Mouse (Mus musculus): ENCODE measurements around the gene Noct.
"Not testable (repeated sequence)": the region's sequence is repeated elsewhere in the genome, so short reads cannot be mapped to it uniquely, and the experiment has no call there.

Gene Noct

GRCm38 (mm10) chr3:51224363-51225225 is at the start of gene Noct:
Noct (plus strand) TSS chr3:51224447.
- peak; percentile 93 for DNase-seq (ENCODE audit: low read depth)

GRCm38 (mm10) chr3:51178158-51178557 is 46.1 kb upstream of the Noct start:
- DNase-seq (ENCODE audit: low read depth), result no peak

- DNase-seq (ENCODE audit: low read depth), result no peak
These were observed 44.6 kb upstream of the Noct start for GRCm38 (mm10) chr3:51179460-51180146.

GRCm38 (mm10) chr3:51180341-51180940 is 43.8 kb upstream of the Noct start:
- DNase-seq (ENCODE audit: low read depth), result no peak

GRCm38 (mm10) chr3:51182455-51182854 is 41.8 kb upstream of the Noct start:
- DNase-seq (ENCODE audit: low read depth), result no peak

GRCm38 (mm10) chr3:51183508-51183907 is 40.7 kb upstream of the Noct start:
- DNase-seq (ENCODE audit: low read depth), result not testable (repeated sequence)

GRCm38 (mm10) chr3:51183967-51184366 is 40.3 kb upstream of the Noct start:
- DNase-seq (ENCODE audit: low read depth), result not testable (repeated sequence)

- no peak for DNase-seq (ENCODE audit: low read depth)
These were observed 39.5 kb upstream of the Noct start for GRCm38 (mm10) chr3:51184715-51185114.

GRCm38 (mm10) chr3:51185406-51185805 is 38.8 kb upstream of the Noct start:
- no peak for DNase-seq (ENCODE audit: low read depth)

- no peak for DNase-seq (ENCODE audit: low read depth)
These were observed 30.2 kb upstream of the Noct start for GRCm38 (mm10) chr3:51194075-51194474.

GRCm38 (mm10) chr3:51195321-51195720 is 28.9 kb upstream of the Noct start:
- peak; percentile 48 for DNase-seq (ENCODE audit: low read depth)

GRCm38 (mm10) chr3:51195736-51196135 is 28.5 kb upstream of the Noct start:
- DNase-seq (ENCODE audit: low read depth), result no peak

GRCm38 (mm10) chr3:51196724-51197111 is 27.5 kb upstream of the Noct start:
- DNase-seq (ENCODE audit: low read depth), result no peak

- no peak for DNase-seq (ENCODE audit: low read depth)
These were observed 27.0 kb upstream of the Noct start for GRCm38 (mm10) chr3:51197112-51197731.

- DNase-seq (ENCODE audit: low read depth), result no peak
These were observed 26.0 kb upstream of the Noct start for GRCm38 (mm10) chr3:51198291-51198690.

GRCm38 (mm10) chr3:51199130-51199529 is 25.1 kb upstream of the Noct start:
- DNase-seq (ENCODE audit: low read depth), result no peak

GRCm38 (mm10) chr3:51200311-51200710 is 23.9 kb upstream of the Noct start:
- DNase-seq (ENCODE audit: low read depth), result no peak

GRCm38 (mm10) chr3:51200894-51201293 is 23.4 kb upstream of the Noct start:
- DNase-seq (ENCODE audit: low read depth), result no peak

GRCm38 (mm10) chr3:51201986-51202385 is 22.3 kb upstream of the Noct start:
- DNase-seq (ENCODE audit: low read depth), result no peak

GRCm38 (mm10) chr3:51202491-51202987 is 21.7 kb upstream of the Noct start:
- no peak for DNase-seq (ENCODE audit: low read depth)

GRCm38 (mm10) chr3:51203906-51204305 is 20.3 kb upstream of the Noct start:
- no peak for DNase-seq (ENCODE audit: low read depth)

GRCm38 (mm10) chr3:51204441-51204840 is 19.8 kb upstream of the Noct start:
- DNase-seq (ENCODE audit: low read depth), result peak; percentile 18
